18 mouse cellular contexts compared by ENCODE assay signal in the genomic region with DNA sequence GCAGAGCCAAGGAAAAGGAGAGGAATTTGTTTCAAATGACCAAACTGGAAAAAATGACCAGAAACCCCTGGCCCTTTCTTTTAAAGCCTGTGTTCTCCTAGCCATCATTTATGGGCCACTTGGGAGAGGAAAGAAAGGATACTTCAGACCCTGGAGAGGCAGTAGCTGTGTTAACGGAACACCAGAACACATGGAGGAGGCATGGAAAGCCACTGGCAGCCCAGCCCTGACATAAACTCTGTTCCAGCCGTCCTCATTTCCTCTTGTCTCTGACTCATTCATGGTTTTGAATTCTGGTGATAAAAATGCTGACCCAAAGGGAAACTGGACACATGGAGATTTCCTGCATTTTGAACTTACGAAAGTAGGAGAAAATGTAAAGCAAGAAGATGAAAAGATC.
DNase-seq lines count a peak whose midpoint lies in the region; ATAC-seq and TF ChIP-seq lines count a peak whose summit lies in the region.
"Had no signal": no experiment of that assay in that cellular context is flagged by ENCODE, and none has a peak within 500 bp of the region (broad histone marks: within the 10 kb centered on the region; RNA-seq: fewer than 3 reads in every experiment).

No protein-coding gene starts in this region.

- no peaks in the 10 kb centered on the region for H3K4me1 ChIP-seq in embryonic facial prominence, embryonic 14.5 days (ENCODE audit: control insufficient read depth, insufficient read depth, low read length)
- H3K4me1 ChIP-seq in embryonic facial prominence, embryonic 10.5 days = no peaks in the 10 kb centered on the region
- H3K4me1 ChIP-seq in kidney, postnatal 0 days (replicated peaks; ENCODE audit: insufficient read depth, low read length) = no peaks in the 10 kb centered on the region
- no peaks in the 10 kb centered on the region for H3K4me1 ChIP-seq in stomach, embryonic 16.5 days (ENCODE audit: control insufficient read depth, insufficient read depth, low read length)
- H3K4me1 ChIP-seq in stomach, postnatal 0 days (replicated peaks; ENCODE audit: control insufficient read depth, insufficient read depth) = no peaks in the 10 kb centered on the region
- no peaks in the 10 kb centered on the region for H3K4me1 ChIP-seq in hindbrain, embryonic 12.5 days
- H3K4me1 ChIP-seq: embryonic facial prominence, embryonic 15.5 days; forebrain, embryonic 13.5 days; kidney, embryonic 15.5 days; midbrain, embryonic 10.5 days had no signal

- no peak overlapping the region for H3K4me2 ChIP-seq in embryonic facial prominence, embryonic 14.5 days (ENCODE audit: low read depth, low read length)
- H3K4me2 ChIP-seq in kidney, postnatal 0 days (ENCODE audit: low read length) = no peak overlapping the region
- no peak overlapping the region for H3K4me2 ChIP-seq in stomach, embryonic 16.5 days (ENCODE audit: low read depth, low read length)
- no peak overlapping the region for H3K4me2 ChIP-seq in stomach, postnatal 0 days (replicated peaks; ENCODE audit: low read depth)
- H3K4me2 ChIP-seq in hindbrain, embryonic 12.5 days (replicated peaks) = no peak overlapping the region
- H3K4me2 ChIP-seq: embryonic facial prominence, embryonic 15.5 days; forebrain, embryonic 13.5 days; kidney, embryonic 15.5 days; liver, embryonic 11.5 days had no signal

- H3K9ac ChIP-seq in embryonic facial prominence, embryonic 14.5 days (ENCODE audit: low read depth, low read length) = no peak overlapping the region
- no peak overlapping the region for H3K9ac ChIP-seq in kidney, postnatal 0 days (ENCODE audit: low read depth, low read length)
- H3K9ac ChIP-seq in stomach, embryonic 16.5 days (ENCODE audit: low read length) = no peak overlapping the region
- no peak overlapping the region for H3K9ac ChIP-seq in stomach, postnatal 0 days (ENCODE audit: low read length)
- H3K9ac ChIP-seq in hindbrain, embryonic 12.5 days = no peak overlapping the region
- H3K9ac ChIP-seq: embryonic facial prominence, embryonic 15.5 days; forebrain, embryonic 13.5 days; kidney, embryonic 15.5 days had no signal

- no peak overlapping the region for H3K27ac ChIP-seq in embryonic facial prominence, embryonic 14.5 days (replicated peaks; ENCODE audit: low read depth, low read length)
- no peak overlapping the region for H3K27ac ChIP-seq in embryonic facial prominence, embryonic 10.5 days (replicated peaks)
- no peak overlapping the region for H3K27ac ChIP-seq in kidney, postnatal 0 days
- peak overlapping the region; percentile 33; the same call in 1 of the 2 replicates for H3K27ac ChIP-seq in stomach, embryonic 16.5 days (ENCODE audit: low read length)
- H3K27ac ChIP-seq in stomach, postnatal 0 days (replicated peaks) = no peak overlapping the region
- no peak overlapping the region for H3K27ac ChIP-seq in hindbrain, embryonic 12.5 days
- H3K27ac ChIP-seq: embryonic facial prominence, embryonic 15.5 days; forebrain, embryonic 13.5 days; kidney, embryonic 15.5 days; midbrain, embryonic 10.5 days had no signal

- 59% methylated on average over 3 of the region's 3 CpGs for WGBS in embryonic facial prominence, embryonic 14.5 days
- 84% methylated on average over 3 of the region's 3 CpGs for WGBS in embryonic facial prominence, embryonic 10.5 days
- 45% methylated on average over 3 of the region's 3 CpGs for WGBS in kidney, postnatal 0 days
- 54% methylated on average over 3 of the region's 3 CpGs for WGBS in stomach, embryonic 16.5 days
- WGBS in stomach, postnatal 0 days = 44% methylated on average over 3 of the region's 3 CpGs
- 84% methylated on average over 3 of the region's 3 CpGs for WGBS in hindbrain, embryonic 12.5 days

- peaks cover 10% of the 10 kb centered on the region; the same call in 1 of the 2 replicates for H3K9me3 ChIP-seq in embryonic facial prominence, embryonic 14.5 days (ENCODE audit: control insufficient read depth, low read length)
- H3K9me3 ChIP-seq in embryonic facial prominence, embryonic 10.5 days = peaks cover 13% of the 10 kb centered on the region; the same call in 1 of the 2 replicates
- no peaks in the 10 kb centered on the region for H3K9me3 ChIP-seq in kidney, postnatal 0 days (replicated peaks; ENCODE audit: low read length)
- H3K9me3 ChIP-seq in stomach, embryonic 16.5 days (replicated peaks; ENCODE audit: control insufficient read depth, low read length) = no peaks in the 10 kb centered on the region; the same call in 1 of the 2 replicates
- H3K9me3 ChIP-seq in stomach, postnatal 0 days (ENCODE audit: control insufficient read depth, low read length) = no peaks in the 10 kb centered on the region
- H3K9me3 ChIP-seq in hindbrain, embryonic 12.5 days (replicated peaks) = peaks cover 20% of the 10 kb centered on the region; the same call in 1 of the 2 replicates
- H3K9me3 ChIP-seq: embryonic facial prominence, embryonic 15.5 days had no signal

- TF ChIP-seq EP300 in stomach, postnatal 0 days (optimal IDR thresholded peaks at IDR 0.05) = no peak

- no peak overlapping the region for H3K4me3 ChIP-seq in embryonic facial prominence, embryonic 14.5 days (ENCODE audit: low read depth, low read length)
- H3K4me3 ChIP-seq in embryonic facial prominence, embryonic 10.5 days = no peak overlapping the region
- no peak overlapping the region for H3K4me3 ChIP-seq in kidney, postnatal 0 days (replicated peaks; ENCODE audit: low read depth, low read length)
- no peak overlapping the region for H3K4me3 ChIP-seq in stomach, embryonic 16.5 days (replicated peaks; ENCODE audit: low read length)
- H3K4me3 ChIP-seq in stomach, postnatal 0 days (ENCODE audit: low read depth, low read length) = no peak overlapping the region
- no peak overlapping the region for H3K4me3 ChIP-seq in hindbrain, embryonic 12.5 days
- H3K4me3 ChIP-seq: embryonic facial prominence, embryonic 15.5 days; forebrain, embryonic 13.5 days; kidney, embryonic 15.5 days; midbrain, embryonic 10.5 days had no signal

- TF ChIP-seq CTCF in kidney, postnatal 0 days (IDR thresholded peaks at IDR 0.05; ENCODE audit: low read depth) = no peak
- no peak for TF ChIP-seq CTCF in stomach, postnatal 0 days (IDR thresholded peaks at IDR 0.05; ENCODE audit: low read depth)

- no peak for ATAC-seq in embryonic facial prominence, embryonic 14.5 days (ENCODE audit: low read depth)
- no peak for ATAC-seq in kidney, postnatal 0 days (replicated peaks; ENCODE audit: low FRiP score, low read depth)
- ATAC-seq in stomach, embryonic 16.5 days (ENCODE audit: insufficient read depth, low FRiP score) = no peak
- no peak for ATAC-seq in stomach, postnatal 0 days (ENCODE audit: low FRiP score, low TSS enrichment)
- ATAC-seq in hindbrain, embryonic 12.5 days (ENCODE audit: low FRiP score) = no peak
- ATAC-seq in inflammation-experienced regulatory T-cells, adult 6 months = no peak
- ATAC-seq: forebrain, embryonic 13.5 days; Patski had no signal

- no peaks in the 10 kb centered on the region for H3K27me3 ChIP-seq in embryonic facial prominence, embryonic 14.5 days (replicated peaks; ENCODE audit: control insufficient read depth, insufficient read depth, low read length)
- H3K27me3 ChIP-seq in embryonic facial prominence, embryonic 10.5 days (replicated peaks; ENCODE audit: low read depth, poor library complexity, severe bottlenecking) = no peaks in the 10 kb centered on the region
- no peaks in the 10 kb centered on the region for H3K27me3 ChIP-seq in kidney, postnatal 0 days (ENCODE audit: insufficient read depth, low read length)
- no peaks in the 10 kb centered on the region for H3K27me3 ChIP-seq in stomach, embryonic 16.5 days (ENCODE audit: control insufficient read depth, insufficient read depth, low read length)
- no peaks in the 10 kb centered on the region for H3K27me3 ChIP-seq in stomach, postnatal 0 days (ENCODE audit: control insufficient read depth, insufficient read depth, low read length)
- no peaks in the 10 kb centered on the region for H3K27me3 ChIP-seq in hindbrain, embryonic 12.5 days
- H3K27me3 ChIP-seq: embryonic facial prominence, embryonic 15.5 days; forebrain, embryonic 13.5 days; kidney, embryonic 15.5 days; Patski had no signal

- DNase-seq in embryonic facial prominence, embryonic 14.5 days (ENCODE audit: low spot score) = peak; percentile 28
- DNase-seq in embryonic facial prominence, embryonic 10.5 days (ENCODE audit: low spot score) = no peak
- peak; percentile 64 for DNase-seq in kidney, postnatal 0 days (ENCODE audit: low spot score)
- DNase-seq in kidney, adult 11 months = no peak
- no peak for DNase-seq in stomach, postnatal 0 days (ENCODE audit: low spot score)
- DNase-seq: cerebellum, adult 11 months; layer of hippocampus, adult 9-11 months; lung, postnatal 14 days; right cerebral cortex, postnatal 4 days had no signal

- H3K36me3 ChIP-seq in embryonic facial prominence, embryonic 14.5 days (ENCODE audit: control insufficient read depth, insufficient read depth, low read length) = no peaks in the 10 kb centered on the region
- H3K36me3 ChIP-seq in embryonic facial prominence, embryonic 10.5 days (replicated peaks) = no peaks in the 10 kb centered on the region
- H3K36me3 ChIP-seq in kidney, postnatal 0 days (ENCODE audit: insufficient read depth, low read length) = no peaks in the 10 kb centered on the region
- no peaks in the 10 kb centered on the region for H3K36me3 ChIP-seq in stomach, embryonic 16.5 days (ENCODE audit: control insufficient read depth, insufficient read depth, low read length)
- H3K36me3 ChIP-seq in stomach, postnatal 0 days (ENCODE audit: control insufficient read depth, insufficient read depth, low read length) = no peaks in the 10 kb centered on the region
- H3K36me3 ChIP-seq in hindbrain, embryonic 12.5 days = no peaks in the 10 kb centered on the region
- H3K36me3 ChIP-seq: embryonic facial prominence, embryonic 15.5 days; kidney, embryonic 15.5 days; midbrain, embryonic 10.5 days had no signal

Comparison
In these comparisons a context has a peak if more than half of its experiments do, and no peak if none do; other contexts are left out.
1. DNase-seq: peak in embryonic facial prominence, embryonic 14.5 days (single experiment) and kidney, postnatal 0 days (single experiment); none in embryonic facial prominence, embryonic 10.5 days (single experiment), kidney, adult 11 months (single experiment) and stomach, postnatal 0 days (single experiment).